Mouse (Mus musculus): ENCODE data around the gene Rufy4.

Gene Rufy4

GRCm38 (mm10) chr1:74124991-74125552 is at the start of gene Rufy4:
Gene Rufy4, plus strand, starts transcription at chr1:74125541.
- DNase-seq: peak; percentile 97

GRCm38 (mm10) chr1:74076230-74076629 is 49.1 kb upstream of the Rufy4 start:
- no peak for DNase-seq

- DNase-seq: peak; percentile 98
Measured at GRCm38 (mm10) chr1:74077353-74077752, 48.0 kb upstream of the Rufy4 start.

GRCm38 (mm10) chr1:74081573-74081989 is 43.8 kb upstream of the Rufy4 start:
- DNase-seq: peak; percentile 97

GRCm38 (mm10) chr1:74082841-74083463 is 42.4 kb upstream of the Rufy4 start:
- DNase-seq: peak; percentile 96

GRCm38 (mm10) chr1:74084065-74084705 is 41.2 kb upstream of the Rufy4 start:
- DNase-seq: peak; percentile 99

- no peak for DNase-seq
Measured at GRCm38 (mm10) chr1:74084752-74085151, 40.6 kb upstream of the Rufy4 start.

- no peak for DNase-seq
Measured at GRCm38 (mm10) chr1:74085566-74085965, 39.8 kb upstream of the Rufy4 start.

- peak; percentile 97 for DNase-seq
Measured at GRCm38 (mm10) chr1:74088569-74088968, 36.8 kb upstream of the Rufy4 start.

- no peak for DNase-seq
Measured at GRCm38 (mm10) chr1:74090329-74090728, 35.0 kb upstream of the Rufy4 start.

GRCm38 (mm10) chr1:74091138-74091537 is 34.2 kb upstream of the Rufy4 start:
- DNase-seq: peak; percentile 95

GRCm38 (mm10) chr1:74091611-74092224 is 33.6 kb upstream of the Rufy4 start:
- no peak for DNase-seq

GRCm38 (mm10) chr1:74092242-74092641 is 33.1 kb upstream of the Rufy4 start:
- DNase-seq: peak; percentile 98

GRCm38 (mm10) chr1:74093447-74093846 is 31.9 kb upstream of the Rufy4 start:
- no peak for DNase-seq

GRCm38 (mm10) chr1:74094497-74095270 is 30.7 kb upstream of the Rufy4 start:
- DNase-seq: peak; percentile 94

- DNase-seq: no peak
Measured at GRCm38 (mm10) chr1:74095296-74095695, 30.0 kb upstream of the Rufy4 start.

- no peak for DNase-seq
Measured at GRCm38 (mm10) chr1:74095728-74096127, 29.6 kb upstream of the Rufy4 start.

- DNase-seq: no peak
Measured at GRCm38 (mm10) chr1:74098004-74099000, 27.0 kb upstream of the Rufy4 start.

GRCm38 (mm10) chr1:74099001-74099435 is 26.3 kb upstream of the Rufy4 start:
- DNase-seq: no peak

- no peak for DNase-seq
Measured at GRCm38 (mm10) chr1:74103654-74104353, 21.5 kb upstream of the Rufy4 start.

GRCm38 (mm10) chr1:74105660-74106059 is 19.7 kb upstream of the Rufy4 start:
- peak; percentile 98 for DNase-seq
